Comparison of ENCODE assay signal across 31 mouse cellular contexts in the genomic region with DNA sequence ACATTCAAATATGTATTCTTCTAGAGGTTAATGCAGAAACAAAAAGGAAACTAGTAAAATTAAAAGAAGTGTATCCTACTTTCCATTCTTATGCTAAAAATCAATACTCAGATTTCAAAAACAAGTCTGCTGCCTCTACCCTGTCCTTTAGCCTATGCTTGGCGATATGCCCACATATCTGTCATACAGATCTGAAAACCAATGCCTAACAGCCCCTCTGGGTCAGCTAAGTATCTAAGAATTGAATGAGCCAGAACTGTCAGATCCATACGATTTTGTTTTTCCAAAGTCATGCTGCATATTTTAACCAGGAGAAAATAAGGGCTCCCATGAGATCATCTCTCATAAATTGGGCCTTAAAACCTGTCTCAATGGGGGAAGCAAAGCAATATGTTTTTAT.
DNase-seq lines count a peak whose midpoint lies in the region; ATAC-seq and TF ChIP-seq lines count a peak whose summit lies in the region.
"Had no signal": no experiment of that assay in that cellular context is flagged by ENCODE, and none has a peak within 500 bp of the region (broad histone marks: within the 10 kb centered on the region; RNA-seq: fewer than 3 reads in every experiment).

No protein-coding gene starts in this region.

- H3K9me3 ChIP-seq in kidney, postnatal 0 days (replicated peaks; ENCODE audit: low read length) = no peaks in the 10 kb centered on the region
- no peaks in the 10 kb centered on the region for H3K9me3 ChIP-seq in lung, embryonic 14.5 days (ENCODE audit: low read depth, low read length)
- no peaks in the 10 kb centered on the region for H3K9me3 ChIP-seq in lung, postnatal 0 days (ENCODE audit: low read length)
- no peaks in the 10 kb centered on the region for H3K9me3 ChIP-seq in limb, embryonic 14.5 days (ENCODE audit: control insufficient read depth, low read length)
- H3K9me3 ChIP-seq: embryonic facial prominence, embryonic 12.5 days; forebrain, embryonic 10.5 days; forebrain, embryonic 15.5 days; heart, embryonic 10.5 days; heart, embryonic 15.5 days; hindbrain, embryonic 12.5 days; midbrain, embryonic 15.5 days; neural tube, embryonic 15.5 days had no signal

- no peaks in the 10 kb centered on the region for H3K36me3 ChIP-seq in kidney, postnatal 0 days (ENCODE audit: insufficient read depth, low read length)
- no peaks in the 10 kb centered on the region for H3K36me3 ChIP-seq in lung, embryonic 14.5 days (ENCODE audit: insufficient read depth)
- H3K36me3 ChIP-seq in lung, postnatal 0 days (ENCODE audit: insufficient read depth, low read length) = no peaks in the 10 kb centered on the region
- no peaks in the 10 kb centered on the region for H3K36me3 ChIP-seq in limb, embryonic 14.5 days (ENCODE audit: control insufficient read depth, insufficient read depth, low read length)
- H3K36me3 ChIP-seq: embryonic facial prominence, embryonic 12.5 days; forebrain, embryonic 10.5 days; forebrain, embryonic 15.5 days; heart, embryonic 10.5 days; heart, embryonic 15.5 days; hindbrain, embryonic 12.5 days; midbrain, embryonic 15.5 days; neural tube, embryonic 15.5 days had no signal

- no peak for TF ChIP-seq CTCF in kidney, postnatal 0 days (IDR thresholded peaks at IDR 0.05; ENCODE audit: low read depth)
- TF ChIP-seq CTCF in lung, embryonic 14.5 days (IDR thresholded peaks at IDR 0.05; ENCODE audit: low read depth) = no peak
- no peak for TF ChIP-seq CTCF in lung, postnatal 0 days (IDR thresholded peaks at IDR 0.05)

- no peak overlapping the region for H3K4me2 ChIP-seq in kidney, postnatal 0 days (ENCODE audit: low read length)
- no peak overlapping the region for H3K4me2 ChIP-seq in lung, embryonic 14.5 days
- H3K4me2 ChIP-seq in lung, postnatal 0 days (replicated peaks; ENCODE audit: low read depth, low read length) = no peak overlapping the region
- H3K4me2 ChIP-seq in limb, embryonic 14.5 days (replicated peaks; ENCODE audit: low read depth, low read length, severe bottlenecking) = no peak overlapping the region
- H3K4me2 ChIP-seq: embryonic facial prominence, embryonic 12.5 days; forebrain, embryonic 15.5 days; heart, embryonic 15.5 days; hindbrain, embryonic 12.5 days; liver, embryonic 11.5 days; midbrain, embryonic 15.5 days; neural tube, embryonic 15.5 days had no signal

- no peak for TF ChIP-seq POLR2A in limb, embryonic 14.5 days (IDR thresholded peaks at IDR 0.05; ENCODE audit: borderline replicate concordance, extremely low read depth, insufficient read depth, insufficient read length)

- TF ChIP-seq EP300 in lung, postnatal 0 days (IDR thresholded peaks at IDR 0.05) = no peak

- H3K27me3 ChIP-seq in kidney, postnatal 0 days (ENCODE audit: insufficient read depth, low read length) = no peaks in the 10 kb centered on the region
- no peaks in the 10 kb centered on the region for H3K27me3 ChIP-seq in lung, embryonic 14.5 days (ENCODE audit: insufficient read depth, low read length)
- H3K27me3 ChIP-seq in lung, postnatal 0 days (replicated peaks; ENCODE audit: insufficient read depth, low read length) = no peaks in the 10 kb centered on the region
- no peaks in the 10 kb centered on the region for H3K27me3 ChIP-seq in limb, embryonic 14.5 days (ENCODE audit: control insufficient read depth, insufficient read depth, low read length)
- H3K27me3 ChIP-seq: embryonic facial prominence, embryonic 12.5 days; forebrain, embryonic 15.5 days; heart, embryonic 15.5 days; hindbrain, embryonic 12.5 days; megakaryocyte, embryonic 14.5 days; midbrain, embryonic 15.5 days; neural tube, embryonic 15.5 days had no signal

- no peak overlapping the region for H3K4me3 ChIP-seq in kidney, postnatal 0 days (replicated peaks; ENCODE audit: low read depth, low read length)
- H3K4me3 ChIP-seq in lung, embryonic 14.5 days (ENCODE audit: low read depth, low read length) = no peak overlapping the region
- no peak overlapping the region for H3K4me3 ChIP-seq in lung, postnatal 0 days (ENCODE audit: low read depth, low read length)
- no peak overlapping the region for H3K4me3 ChIP-seq in limb, embryonic 14.5 days (replicated peaks; ENCODE audit: low read length)
- H3K4me3 ChIP-seq: embryonic facial prominence, embryonic 12.5 days; forebrain, embryonic 10.5 days; forebrain, embryonic 15.5 days; heart, embryonic 10.5 days; heart, embryonic 15.5 days; hindbrain, embryonic 12.5 days; megakaryocyte, embryonic 14.5 days; midbrain, embryonic 15.5 days; neural tube, embryonic 15.5 days had no signal

- H3K27ac ChIP-seq in kidney, postnatal 0 days = no peak overlapping the region
- no peak overlapping the region for H3K27ac ChIP-seq in lung, embryonic 14.5 days (ENCODE audit: low read depth)
- H3K27ac ChIP-seq in lung, postnatal 0 days (ENCODE audit: low read length) = no peak overlapping the region
- H3K27ac ChIP-seq in limb, embryonic 14.5 days (replicated peaks; ENCODE audit: low read depth, low read length) = no peak overlapping the region
- H3K27ac ChIP-seq: embryonic facial prominence, embryonic 12.5 days; forebrain, embryonic 10.5 days; forebrain, embryonic 15.5 days; heart, embryonic 10.5 days; heart, embryonic 15.5 days; hindbrain, embryonic 12.5 days; midbrain, embryonic 15.5 days; neural tube, embryonic 15.5 days had no signal

- ATAC-seq in kidney, postnatal 0 days (replicated peaks; ENCODE audit: low FRiP score, low read depth) = no peak
- ATAC-seq in lung, embryonic 14.5 days (ENCODE audit: insufficient read depth) = no peak
- ATAC-seq in lung, postnatal 0 days = no peak
- ATAC-seq in limb, embryonic 14.5 days (ENCODE audit: low FRiP score, low read depth) = no peak
- ATAC-seq: activated CD4-positive, CD25-positive, alpha-beta regulatory T cell, adult 4 months; forebrain, embryonic 15.5 days; intestine, embryonic 16.5 days; midbrain, embryonic 15.5 days had no signal

- DNase-seq in cerebellum, postnatal 10 days = peak; percentile 18 to 25
- no peak for DNase-seq in cerebellum, postnatal 14 days
- peak; percentile 28 for DNase-seq in kidney, postnatal 0 days (ENCODE audit: low spot score)
- DNase-seq in kidney, postnatal 25 days = no peak
- DNase-seq in lung, embryonic 14.5 days = peak; percentile 38
- DNase-seq in lung, postnatal 0 days (ENCODE audit: low spot score) = no peak
- DNase-seq in limb, embryonic 14.5 days (ENCODE audit: low spot score) = peak; percentile 20
- no peak for DNase-seq in B cell, adult 2 months
- DNase-seq: adrenal gland, adult 2 months; adrenal gland, postnatal 36 days; cerebellum, adult 2 months; cerebellum, postnatal 36 days; gastrocnemius, postnatal 25 days; heart, adult 11 months; kidney, postnatal 36 days; lung, postnatal 4 days; right cerebral cortex, adult 18-20 months; spleen, adult 18-20 months; thymus, postnatal 25 days had no signal

- 47% methylated on average over 2 of the region's 2 CpGs for WGBS in kidney, postnatal 0 days
- WGBS in lung, embryonic 14.5 days = 52% methylated on average over 2 of the region's 2 CpGs
- 57% methylated on average over 2 of the region's 2 CpGs for WGBS in lung, postnatal 0 days
- WGBS in limb, embryonic 14.5 days = 61% methylated on average over 2 of the region's 2 CpGs

- no peaks in the 10 kb centered on the region for H3K4me1 ChIP-seq in kidney, postnatal 0 days (replicated peaks; ENCODE audit: insufficient read depth, low read length)
- no peaks in the 10 kb centered on the region for H3K4me1 ChIP-seq in lung, embryonic 14.5 days (ENCODE audit: insufficient read depth)
- no peaks in the 10 kb centered on the region for H3K4me1 ChIP-seq in lung, postnatal 0 days (ENCODE audit: insufficient read depth, low read depth, low read length)
- H3K4me1 ChIP-seq in limb, embryonic 14.5 days (ENCODE audit: control insufficient read depth, insufficient read depth, low read length) = no peaks in the 10 kb centered on the region
- H3K4me1 ChIP-seq: embryonic facial prominence, embryonic 12.5 days; forebrain, embryonic 15.5 days; heart, embryonic 10.5 days; heart, embryonic 15.5 days; hindbrain, embryonic 12.5 days; megakaryocyte, embryonic 14.5 days; midbrain, embryonic 15.5 days; neural tube, embryonic 15.5 days had no signal

- H3K9ac ChIP-seq in kidney, postnatal 0 days (ENCODE audit: low read depth, low read length) = no peak overlapping the region
- H3K9ac ChIP-seq in lung, embryonic 14.5 days = no peak overlapping the region
- no peak overlapping the region for H3K9ac ChIP-seq in lung, postnatal 0 days (replicated peaks; ENCODE audit: low read depth)
- H3K9ac ChIP-seq in limb, embryonic 14.5 days (ENCODE audit: low read depth, low read length, severe bottlenecking) = no peak overlapping the region
- H3K9ac ChIP-seq: embryonic facial prominence, embryonic 12.5 days; forebrain, embryonic 15.5 days; heart, embryonic 15.5 days; hindbrain, embryonic 12.5 days; midbrain, embryonic 15.5 days; neural tube, embryonic 15.5 days had no signal

Comparison
In these comparisons a context has a peak if more than half of its experiments do, and no peak if none do; other contexts are left out.
1. DNase-seq: peak in cerebellum, postnatal 10 days (2 of 2), kidney, postnatal 0 days (single experiment), lung, embryonic 14.5 days (single experiment) and limb, embryonic 14.5 days (single experiment); none in cerebellum, postnatal 14 days (0 of 2), kidney, postnatal 25 days (0 of 2), lung, postnatal 0 days (single experiment) and B cell, adult 2 months (0 of 2).